Mouse (Mus musculus): ENCODE measurements around the gene Aspm. TPM values are rescaled to one million over a fixed set of nuclear protein-coding genes. Genes with fewer than 3 reads are reported as not detected.

Aspm gene
- total RNA-seq, 2 experiments from 2014 or later: 6.6 to 6.8 TPM

- DNase-seq: no peak
Measured at GRCm38 (mm10) chr1:139501258-139501752, 46.7 kb downstream of the Aspm start, which contains the start of gene F13b. Gene F13b (plus strand): TSS chr1:139501702.

DNA sequence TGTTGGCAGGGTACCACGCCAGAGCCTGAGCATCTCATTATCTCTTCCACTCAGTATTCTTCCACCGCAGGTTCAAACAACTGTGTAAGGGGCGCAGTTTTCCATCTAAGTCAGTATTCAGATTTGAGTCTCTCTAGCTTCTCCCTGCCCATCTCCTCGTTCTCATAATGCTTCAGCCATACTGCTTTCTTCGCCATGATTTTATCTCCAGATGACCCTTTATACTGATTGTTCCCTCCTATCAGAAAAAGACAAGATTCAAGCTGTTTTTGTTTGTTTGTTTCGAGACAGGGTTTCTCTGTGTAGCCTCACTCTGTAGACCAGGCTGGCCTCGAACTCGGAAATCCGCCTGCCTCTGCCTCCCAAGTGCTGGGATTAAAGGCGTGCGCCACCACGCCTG, 60.0 kb downstream of the Aspm start:
- DNase-seq: no peak

Other genes starting within 250 kb of the Aspm start
- not detected for gene Crb1, start 77.7 kb upstream of the Aspm start, total RNA-seq (2021)
- 10 to 100 TPM; 14.8 to 16.7 TPM for gene Zbtb41, start 32.5 kb upstream of the Aspm start, total RNA-seq (2021)
- not detected for gene F13b, start 46.9 kb downstream of the Aspm start, total RNA-seq (2021)
- gene Cfhr1, start 105.5 kb downstream of the Aspm start, total RNA-seq (2021): not detected

Data from gastrocnemius, postnatal 10 days (tissue).